10 mouse cellular contexts compared by ENCODE assay signal in the genomic region with DNA sequence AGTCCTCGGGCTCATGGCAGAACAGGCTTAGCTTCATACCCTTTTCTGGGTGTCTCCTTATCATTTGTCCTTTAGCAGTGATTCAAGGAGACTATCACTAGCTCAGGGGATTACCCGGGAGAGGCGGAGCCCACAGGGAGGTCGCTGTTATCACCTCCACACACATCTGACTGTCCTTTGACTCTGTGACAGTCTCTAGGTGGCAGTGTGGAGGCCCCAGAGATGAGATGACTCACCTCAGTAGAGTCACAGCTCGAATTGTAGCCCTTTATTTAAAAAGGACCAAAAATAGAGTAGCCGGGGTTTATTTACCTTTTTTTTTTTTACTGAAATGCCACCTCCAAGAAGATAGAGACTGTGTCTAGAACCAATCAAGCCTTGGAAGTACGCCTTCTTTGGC. TPM values are rescaled to one million over a fixed set of nuclear protein-coding genes. Genes with fewer than 3 reads are reported as not detected.
DNase-seq lines count a peak whose midpoint lies in the region; ATAC-seq and TF ChIP-seq lines count a peak whose summit lies in the region.
"Had no signal": no experiment of that assay in that cellular context is flagged by ENCODE, and none has a peak within 500 bp of the region (broad histone marks: within the 10 kb centered on the region; RNA-seq: fewer than 3 reads in every experiment).

No protein-coding gene starts in this region.

- no peak overlapping the region for H3K4me2 ChIP-seq in midbrain, embryonic 11.5 days
- H3K4me2 ChIP-seq: heart, embryonic 13.5 days; lung, embryonic 15.5 days had no signal

- H3K27me3 ChIP-seq in midbrain, embryonic 11.5 days (ENCODE audit: control insufficient read depth, insufficient read depth, low read length) = no peaks in the 10 kb centered on the region
- H3K27me3 ChIP-seq: heart, embryonic 13.5 days; lung, embryonic 15.5 days had no signal

- ATAC-seq in midbrain, embryonic 11.5 days (ENCODE audit: low FRiP score) = no peak

- WGBS in midbrain, embryonic 11.5 days = 44% methylated on average over 7 of the region's 7 CpGs

- no peak overlapping the region for H3K4me3 ChIP-seq in embryonic fibroblast, embryonic 13.5 days (ENCODE audit: insufficient read depth, low read length)
- no peak overlapping the region for H3K4me3 ChIP-seq in midbrain, embryonic 11.5 days (ENCODE audit: low read depth, low read length)
- H3K4me3 ChIP-seq: heart, embryonic 13.5 days; lung, embryonic 15.5 days had no signal

- H3K27ac ChIP-seq in embryonic fibroblast, embryonic 13.5 days (ENCODE audit: insufficient read depth, low read length) = no peak overlapping the region
- H3K27ac ChIP-seq in midbrain, embryonic 11.5 days (ENCODE audit: low read depth, low read length) = no peak overlapping the region
- H3K27ac ChIP-seq: heart, embryonic 13.5 days; lung, embryonic 15.5 days had no signal

- no peak for TF ChIP-seq POLR2A in embryonic fibroblast, embryonic 13.5 days (IDR thresholded peaks at IDR 0.05; ENCODE audit: low read depth, low read length)

- no peaks in the 10 kb centered on the region for H3K4me1 ChIP-seq in embryonic fibroblast, embryonic 13.5 days (ENCODE audit: control insufficient read depth, insufficient read depth, low read length)
- H3K4me1 ChIP-seq in midbrain, embryonic 11.5 days (ENCODE audit: control insufficient read depth, insufficient read depth, low read length) = no peaks in the 10 kb centered on the region
- H3K4me1 ChIP-seq: lung, embryonic 15.5 days had no signal

- H3K36me3 ChIP-seq in midbrain, embryonic 11.5 days (ENCODE audit: control insufficient read depth, insufficient read depth, low read length) = no peaks in the 10 kb centered on the region
- H3K36me3 ChIP-seq: heart, embryonic 13.5 days; lung, embryonic 15.5 days had no signal

- peak; percentile 20; the same call in 1 of the 2 replicates for TF ChIP-seq CTCF in embryonic fibroblast, embryonic 13.5 days (IDR thresholded peaks at IDR 0.05; ENCODE audit: borderline replicate concordance, insufficient read depth, low read length)

- no peak overlapping the region for H3K9ac ChIP-seq in midbrain, embryonic 11.5 days (ENCODE audit: low read length)
- H3K9ac ChIP-seq: heart, embryonic 13.5 days; lung, embryonic 15.5 days had no signal

- H3K9me3 ChIP-seq in midbrain, embryonic 11.5 days (ENCODE audit: control insufficient read depth, low read length) = no peaks in the 10 kb centered on the region
- H3K9me3 ChIP-seq: heart, embryonic 13.5 days; lung, embryonic 15.5 days had no signal

- DNase-seq in embryo, embryonic 10.5 days (ENCODE audit: low spot score) = peak; percentile 12
- DNase-seq in embryo, embryonic 10 days (ENCODE audit: low spot score) = no peak
- DNase-seq in right cerebral cortex, adult 2 months (ENCODE audit: low spot score in 2 of 2) = peak; percentile 54 to 57
- no peak for DNase-seq in right cerebral cortex, postnatal 4 days
- peak; percentile 43 to 56 for DNase-seq in thymus, postnatal 36 days
- no peak for DNase-seq in midbrain, embryonic 11.5 days (ENCODE audit: low spot score, missing footprints)
- DNase-seq in right cerebral cortex, postnatal 25 days = no peak

RNA-seq across cellular contexts. Expression of a gene that starts 13.4 kb away (rescaled TPM):
- polyA plus RNA-seq in embryonic fibroblast, embryonic 13.5 days (2011; ENCODE audit: insufficient read length, low read depth, missing spikeins) = 0.73 and 1.7 TPM in 2 replicates
- polyA plus RNA-seq in midbrain, embryonic 11.5 days (2014; fragmentation: Nextera tagmentation; extraction: Ambion mirVana) = 0.05 and 0.10 TPM in 2 replicates

Comparison
In these comparisons a context has a peak if more than half of its experiments do, and no peak if none do; other contexts are left out.
1. DNase-seq: peak in embryo, embryonic 10.5 days (single experiment), right cerebral cortex, adult 2 months (2 of 2) and thymus, postnatal 36 days (2 of 2); none in embryo, embryonic 10 days (single experiment), right cerebral cortex, postnatal 4 days (single experiment), midbrain, embryonic 11.5 days (single experiment) and right cerebral cortex, postnatal 25 days (single experiment).